Mouse (Mus musculus): Measurements from ENCODE around the gene Miga2. TPM values are rescaled to one million over a fixed set of nuclear protein-coding genes. Genes with fewer than 3 reads are reported as not detected.

Gene Miga2
- polyA plus RNA-seq, 1 experiment from 2014 or later = 22.4 TPM

- 73% methylated on average over 2 of the region's 2 CpGs for WGBS
- Histone ChIP-seq H3K27ac (no peak overlapping the region), H3K27me3 (no peaks in the 10 kb centered on the region), H3K9ac (no peak overlapping the region), H3K36me3 (ENCODE audit: poor library complexity, severe bottlenecking) (peaks cover 81% of the 10 kb centered on the region), H3K4me3 (no peak overlapping the region), H3K4me1 (peaks cover 28% of the 10 kb centered on the region), H3K4me2 (no peak overlapping the region), H3K9me3 (replicated peaks) (no peaks in the 10 kb centered on the region)
- no peak for ATAC-seq
Measured at GRCm38 (mm10) chr2:30402843-30403242, 38.8 kb downstream of the Miga2 start.

GRCm38 (mm10) chr2:30403870-30404269 is 39.8 kb downstream of the Miga2 start:
- H3K4me3 ChIP-seq = no peak overlapping the region
- H3K27me3 ChIP-seq = no peaks in the 10 kb centered on the region
- H3K36me3 ChIP-seq (ENCODE audit: poor library complexity, severe bottlenecking) = peaks cover 81% of the 10 kb centered on the region
- no peak for ATAC-seq
- H3K9ac ChIP-seq = no peak overlapping the region
- H3K9me3 ChIP-seq (replicated peaks) = no peaks in the 10 kb centered on the region
- 93% methylated on average over 1 of the region's 1 CpGs for WGBS
- no peak overlapping the region for H3K4me2 ChIP-seq
- H3K4me1 ChIP-seq = peaks cover 20% of the 10 kb centered on the region
- H3K27ac ChIP-seq = no peak overlapping the region

GRCm38 (mm10) chr2:30407221-30407620 is 43.2 kb downstream of the Miga2 start:
- Histone ChIP-seq H3K4me3 (no peak overlapping the region), H3K9me3 (replicated peaks) (no peaks in the 10 kb centered on the region), H3K27ac (no peak overlapping the region), H3K36me3 (ENCODE audit: poor library complexity, severe bottlenecking) (peaks cover 78% of the 10 kb centered on the region), H3K4me1 (no peaks in the 10 kb centered on the region), H3K27me3 (no peaks in the 10 kb centered on the region), H3K4me2 (no peak overlapping the region), H3K9ac (no peak overlapping the region)
- no peak for ATAC-seq
- 93% methylated on average over 2 of the region's 2 CpGs for WGBS

GRCm38 (mm10) chr2:30407778-30408177 is 43.7 kb downstream of the Miga2 start:
- H3K36me3 ChIP-seq (ENCODE audit: poor library complexity, severe bottlenecking) = peaks cover 75% of the 10 kb centered on the region

GRCm38 (mm10) chr2:30408452-30409100 is 44.5 kb downstream of the Miga2 start:
- Histone ChIP-seq H3K4me1 (peaks cover 4% of the 10 kb centered on the region), H3K4me3 (no peak overlapping the region), H3K27ac (no peak overlapping the region), H3K36me3 (ENCODE audit: poor library complexity, severe bottlenecking) (peaks cover 70% of the 10 kb centered on the region), H3K9me3 (replicated peaks) (no peaks in the 10 kb centered on the region), H3K9ac (no peak overlapping the region), H3K4me2 (no peak overlapping the region), H3K27me3 (no peaks in the 10 kb centered on the region)
- WGBS = 90% methylated on average over 8 of the region's 8 CpGs
- ATAC-seq = no peak

More at GRCm38 (mm10) chr2:30407778-30408177, 43.7 kb downstream of the Miga2 start:
- no peak overlapping the region for H3K27ac ChIP-seq
- H3K9me3 ChIP-seq (replicated peaks) = no peaks in the 10 kb centered on the region
- no peak overlapping the region for H3K9ac ChIP-seq
- 91% methylated on average over 10 of the region's 10 CpGs for WGBS
- H3K27me3 ChIP-seq = no peaks in the 10 kb centered on the region
- H3K4me1 ChIP-seq = 0 out of 2 replicates have a peak, but pooled peaks cover 2% of the 10 kb centered on the region
- H3K4me3 ChIP-seq = no peak overlapping the region
- ATAC-seq = no peak
- no peak overlapping the region for H3K4me2 ChIP-seq

GRCm38 (mm10) chr2:30409454-30410176 is 45.6 kb downstream of the Miga2 start:
- H3K27ac ChIP-seq = no peak overlapping the region
- no peak overlapping the region for H3K9ac ChIP-seq
- no peak for ATAC-seq
- peaks cover 15% of the 10 kb centered on the region for H3K4me1 ChIP-seq
- H3K4me3 ChIP-seq = no peak overlapping the region
- H3K27me3 ChIP-seq = no peaks in the 10 kb centered on the region
- H3K9me3 ChIP-seq (replicated peaks) = no peaks in the 10 kb centered on the region
- WGBS = 94% methylated on average over 4 of the region's 5 CpGs
- peaks cover 61% of the 10 kb centered on the region for H3K36me3 ChIP-seq (ENCODE audit: poor library complexity, severe bottlenecking)
- no peak overlapping the region for H3K4me2 ChIP-seq

- 81% methylated on average over 16 of the region's 16 CpGs for WGBS
- Histone ChIP-seq H3K9ac (0 out of 2 replicates have a peak overlapping the region, but pooled peaks have one; percentile 21), H3K4me2 (peak overlapping the region; percentile 77; the same call in 1 of the 2 replicates), H3K9me3 (replicated peaks) (no peaks in the 10 kb centered on the region), H3K27ac (no peak overlapping the region), H3K27me3 (no peaks in the 10 kb centered on the region), H3K4me1 (peaks cover 40% of the 10 kb centered on the region), H3K36me3 (ENCODE audit: poor library complexity, severe bottlenecking) (peaks cover 24% of the 10 kb centered on the region), H3K4me3 (no peak overlapping the region)
- ATAC-seq = no peak
Measured at GRCm38 (mm10) chr2:30413038-30413973, 49.3 kb downstream of the Miga2 start.

- WGBS = 94% methylated on average over 4 of the region's 4 CpGs
- Histone ChIP-seq H3K4me1 (peaks cover 48% of the 10 kb centered on the region), H3K4me2 (peak overlapping the region; percentile 77), H3K4me3 (peak overlapping the region; percentile 83; the same call in 1 of the 2 replicates), H3K9ac (peak overlapping the region; percentile 21; the same call in 1 of the 2 replicates), H3K27ac (no peak overlapping the region), H3K9me3 (replicated peaks) (no peaks in the 10 kb centered on the region), H3K27me3 (no peaks in the 10 kb centered on the region), H3K36me3 (ENCODE audit: poor library complexity, severe bottlenecking) (peaks cover 16% of the 10 kb centered on the region)
- no peak for ATAC-seq
Measured at GRCm38 (mm10) chr2:30414101-30414500, 50.1 kb downstream of the Miga2 start.

GRCm38 (mm10) chr2:30414681-30415080 is 50.6 kb downstream of the Miga2 start:
- Histone ChIP-seq H3K4me2 (peak overlapping the region; percentile 77), H3K4me3 (peak overlapping the region; percentile 83), H3K27ac (no peak overlapping the region), H3K9ac (peak overlapping the region; percentile 95), H3K27me3 (no peaks in the 10 kb centered on the region), H3K9me3 (replicated peaks) (no peaks in the 10 kb centered on the region), H3K4me1 (peaks cover 52% of the 10 kb centered on the region), H3K36me3 (ENCODE audit: poor library complexity, severe bottlenecking) (peaks cover 10% of the 10 kb centered on the region)
- WGBS = 50% methylated on average over 5 of the region's 5 CpGs
- ATAC-seq = no peak

- Histone ChIP-seq H3K4me2 (peak within 1 kb of the TSS; percentile 77), H3K9me3 (replicated peaks) (no peaks in the 10 kb centered on the region), H3K9ac (peak within 1 kb of the TSS; percentile 95), H3K4me1 (peaks cover 52% of the 10 kb centered on the region), H3K4me3 (peak within 1 kb of the TSS; percentile 83), H3K27ac (peak within 1 kb of the TSS; percentile 97), H3K36me3 (ENCODE audit: poor library complexity, severe bottlenecking) (peaks cover 8% of the 10 kb centered on the region; the same call in 1 of the 2 replicates), H3K27me3 (no peaks in the 10 kb centered on the region)
- ATAC-seq = peak; percentile 86
- WGBS = 1% methylated on average over 58 of the region's 58 CpGs
Measured at GRCm38 (mm10) chr2:30415157-30415935, 51.3 kb downstream of the Miga2 start, which contains the start of gene Crat. Gene Crat (minus strand): TSS chr2:30415813.

Data from forebrain, embryonic 13.5 days (tissue).